Mouse (Mus musculus): ENCODE data around the gene Shc2. TPM values are rescaled to one million over a fixed set of nuclear protein-coding genes. Genes with fewer than 3 reads are reported as not detected.

Gene Shc2
- total and polyA plus RNA-seq, 3 experiments, result 1.9 to 2.9 (median 2.1) TPM

DNA sequence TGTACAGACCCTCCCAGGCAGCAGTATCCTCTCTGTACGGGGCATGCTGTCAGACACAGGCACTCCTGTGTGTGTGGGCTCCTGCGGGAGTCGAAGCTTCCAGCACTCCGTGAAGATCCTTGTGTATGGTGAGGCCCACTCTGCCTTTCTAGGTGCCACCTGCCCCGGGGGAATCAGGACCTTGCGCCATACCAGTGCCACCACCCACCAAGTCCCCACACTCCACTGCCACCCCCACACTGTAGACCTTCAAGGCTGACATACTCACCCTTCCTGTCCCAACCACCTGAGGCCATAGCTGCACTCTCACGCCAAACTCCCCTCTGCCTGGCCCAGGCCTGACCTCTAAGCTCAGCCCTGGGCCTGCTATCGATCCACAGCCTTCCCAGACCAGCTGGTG lies 27.3 kb upstream of the Shc2 start:
- no peaks in the 10 kb centered on the region for H3K27me3 ChIP-seq (ENCODE audit: control insufficient read depth, insufficient read depth, low read length)
- H3K79me2 ChIP-seq (replicated peaks; ENCODE audit: control insufficient read depth, insufficient read depth, low read length), result no peaks in the 10 kb centered on the region
- 83% methylated on average over 8 of the region's 8 CpGs for WGBS

DNA sequence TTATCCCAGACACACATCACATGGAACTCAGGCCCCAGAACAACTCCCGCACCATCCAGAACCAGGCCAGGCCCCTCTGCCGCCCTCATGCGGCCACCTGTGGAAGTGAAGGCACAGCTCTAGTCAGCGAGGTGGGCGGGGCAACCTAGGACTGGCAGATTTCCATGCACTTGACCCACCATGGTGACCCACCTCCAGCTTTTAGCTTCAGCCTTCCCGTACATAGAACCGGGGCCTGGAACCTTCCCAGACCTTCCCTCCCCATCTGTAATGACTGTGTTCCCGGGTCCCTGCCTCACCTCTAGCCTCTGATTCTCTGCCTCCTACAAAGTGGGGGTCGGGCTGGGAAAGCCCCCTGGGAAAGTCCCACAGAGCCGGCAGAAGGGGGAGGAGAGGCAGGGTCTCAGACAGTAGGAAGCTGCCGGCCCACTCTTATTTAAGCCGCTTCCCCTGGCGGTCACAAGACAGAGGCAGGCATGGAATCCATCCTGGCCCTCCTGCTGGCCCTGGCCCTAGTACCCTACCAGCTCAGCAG lies 26.5 kb upstream of the Shc2 start, which contains the start of gene Madcam1:
TSS of gene Madcam1 (plus strand) at position 429 of the 535 bp plus-strand sequence.
- no peaks in the 10 kb centered on the region for H3K27me3 ChIP-seq (ENCODE audit: control insufficient read depth, insufficient read depth, low read length)
- intact Hi-C loops (cut with DNase I), result loop anchor here (10.0 kb wide), 1 partner anchor 909 kb away; the partner anchor contains the start of gene Ccdc105
- no peak within 1 kb of the TSS for H3K4me3 ChIP-seq
- TF ChIP-seq POLR2A (IDR thresholded peaks at IDR 0.05; ENCODE audit: insufficient read depth, low read depth, low read length) (no peak), EP300 (IDR thresholded peaks at IDR 0.05; ENCODE audit: insufficient read depth, low read depth, low read length) (no peak), CTCF (IDR thresholded peaks at IDR 0.05) (peak; percentile 95)
- H3K79me2 ChIP-seq (replicated peaks; ENCODE audit: control insufficient read depth, insufficient read depth, low read length), result no peaks in the 10 kb centered on the region
- no peaks in the 10 kb centered on the region for H3K4me1 ChIP-seq (ENCODE audit: control insufficient read depth, insufficient read depth, low read length)
- no peak within 1 kb of the TSS for H3K27ac ChIP-seq
- no peak within 1 kb of the TSS for H3K9ac ChIP-seq (ENCODE audit: low read depth, low read length)
- peak; percentile 60 to 75 for DNase-seq
- 14% methylated on average over 13 of the region's 13 CpGs for WGBS
- no peaks in the 10 kb centered on the region for H3K36me3 ChIP-seq (ENCODE audit: control insufficient read depth, insufficient read depth, low read length)

More for the DNA sequence above, 27.3 kb upstream of the Shc2 start:
- no peak for DNase-seq
- H3K4me1 ChIP-seq (ENCODE audit: control insufficient read depth, insufficient read depth, low read length), result peaks cover under 1% of the 10 kb centered on the region; the same call in 1 of the 2 replicates
- H3K27ac ChIP-seq, result no peak overlapping the region
- no peaks in the 10 kb centered on the region for H3K36me3 ChIP-seq (ENCODE audit: control insufficient read depth, insufficient read depth, low read length)
- no peak overlapping the region for H3K4me3 ChIP-seq
- no peak overlapping the region for H3K9ac ChIP-seq (ENCODE audit: low read depth, low read length)
- TF ChIP-seq POLR2A (IDR thresholded peaks at IDR 0.05; ENCODE audit: insufficient read depth, low read depth, low read length), result no peak
- no peak for TF ChIP-seq EP300 (IDR thresholded peaks at IDR 0.05; ENCODE audit: insufficient read depth, low read depth, low read length)
- TF ChIP-seq CTCF (IDR thresholded peaks at IDR 0.05), result no peak
- intact Hi-C loops (cut with DNase I), result loop anchor here (10.0 kb wide), 1 partner anchor 910 kb away; the partner anchor contains the start of gene Ccdc105

DNA sequence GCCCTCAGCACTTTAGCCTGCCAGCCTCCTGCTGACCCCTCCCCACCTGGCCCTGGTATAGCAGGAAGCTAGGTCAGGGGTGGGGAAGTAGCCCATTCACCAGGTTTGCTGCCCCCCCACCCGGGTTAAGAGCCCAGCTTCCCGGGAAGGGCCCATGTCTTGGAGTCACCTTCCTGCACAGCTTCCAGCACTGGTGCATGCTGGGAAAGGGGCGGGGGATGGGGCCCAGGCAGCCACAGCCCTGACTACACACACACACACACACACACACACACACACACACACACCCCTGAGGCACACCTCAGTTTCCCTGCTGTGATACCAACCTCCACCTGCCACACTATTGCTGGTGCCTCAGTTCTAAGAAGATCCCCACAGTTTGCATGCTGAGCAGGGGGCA lies 24.1 kb upstream of the Shc2 start:
- H3K79me2 ChIP-seq (replicated peaks; ENCODE audit: control insufficient read depth, insufficient read depth, low read length), result no peaks in the 10 kb centered on the region
- no peaks in the 10 kb centered on the region for H3K27me3 ChIP-seq (ENCODE audit: control insufficient read depth, insufficient read depth, low read length)
- no peak overlapping the region for H3K27ac ChIP-seq
- DNase-seq, result no peak
- H3K4me1 ChIP-seq (ENCODE audit: control insufficient read depth, insufficient read depth, low read length), result no peaks in the 10 kb centered on the region
- no peak for TF ChIP-seq POLR2A (IDR thresholded peaks at IDR 0.05; ENCODE audit: insufficient read depth, low read depth, low read length)
- TF ChIP-seq EP300 (IDR thresholded peaks at IDR 0.05; ENCODE audit: insufficient read depth, low read depth, low read length), result no peak
- TF ChIP-seq CTCF (IDR thresholded peaks at IDR 0.05), result no peak
- intact Hi-C loops (cut with DNase I), result loop anchor here (10.0 kb wide), 1 partner anchor 907 kb away; the partner anchor contains the start of gene Ccdc105
- WGBS, result 41% methylated on average over 3 of the region's 3 CpGs
- H3K4me3 ChIP-seq, result no peak overlapping the region
- H3K9ac ChIP-seq (ENCODE audit: low read depth, low read length), result no peak overlapping the region
- no peaks in the 10 kb centered on the region for H3K36me3 ChIP-seq (ENCODE audit: control insufficient read depth, insufficient read depth, low read length)

DNA sequence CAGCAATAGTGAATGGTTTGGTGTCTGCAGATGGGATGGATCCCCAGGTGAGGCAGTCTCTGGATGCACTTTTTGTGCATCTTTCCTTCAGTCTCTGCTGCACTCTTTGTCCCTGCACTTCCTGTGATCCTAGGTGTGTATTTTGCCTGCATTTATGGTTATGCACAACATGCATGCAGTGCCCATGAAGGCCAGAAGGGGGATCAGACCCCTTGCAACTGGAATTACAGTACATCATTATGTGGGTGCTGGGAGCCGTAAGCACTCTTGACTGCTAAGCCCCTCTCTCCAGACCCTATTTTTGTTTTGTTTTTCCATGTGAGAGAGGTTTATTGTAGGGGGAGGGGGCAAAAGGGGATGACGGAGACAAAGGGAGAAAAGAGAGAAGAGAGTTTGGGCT lies 22.6 kb upstream of the Shc2 start:
- peak; percentile 40 for TF ChIP-seq CTCF (IDR thresholded peaks at IDR 0.05)
- TF ChIP-seq POLR2A (IDR thresholded peaks at IDR 0.05; ENCODE audit: insufficient read depth, low read depth, low read length), result no peak
- 85% methylated on average over 2 of the region's 2 CpGs for WGBS
- no peak for DNase-seq

DNA sequence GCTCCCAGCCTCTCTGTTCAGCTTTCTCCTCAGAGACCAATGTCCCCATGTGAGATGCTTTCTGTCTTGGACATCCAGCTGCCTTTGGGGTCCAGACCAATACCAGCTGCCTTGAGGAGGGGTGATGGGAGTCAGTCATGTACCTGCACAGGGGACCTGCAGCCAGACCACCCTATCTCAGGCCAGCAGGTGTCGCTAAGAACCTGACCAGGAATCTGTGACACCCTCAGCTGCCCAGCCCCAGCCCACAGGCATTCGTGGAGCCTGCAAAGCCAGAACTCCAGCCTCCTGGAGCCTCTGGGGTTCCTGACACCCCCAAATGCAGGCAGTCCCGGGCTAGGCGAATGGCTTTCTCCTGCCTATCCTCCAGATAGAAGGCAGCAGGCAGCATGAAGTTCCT lies 21.1 kb upstream of the Shc2 start:
- no peak for DNase-seq
- no peaks in the 10 kb centered on the region for H3K36me3 ChIP-seq (ENCODE audit: control insufficient read depth, insufficient read depth, low read length)
- H3K27ac ChIP-seq, result no peak overlapping the region
- WGBS, result 21% methylated on average over 4 of the region's 4 CpGs
- no peak overlapping the region for H3K9ac ChIP-seq (ENCODE audit: low read depth, low read length)
- no peaks in the 10 kb centered on the region for H3K4me1 ChIP-seq (ENCODE audit: control insufficient read depth, insufficient read depth, low read length)
- no peaks in the 10 kb centered on the region for H3K79me2 ChIP-seq (replicated peaks; ENCODE audit: control insufficient read depth, insufficient read depth, low read length)
- TF ChIP-seq CTCF (IDR thresholded peaks at IDR 0.05), result peak; percentile 37
- no peak for TF ChIP-seq EP300 (IDR thresholded peaks at IDR 0.05; ENCODE audit: insufficient read depth, low read depth, low read length)
- no peak overlapping the region for H3K4me3 ChIP-seq
- H3K27me3 ChIP-seq (ENCODE audit: control insufficient read depth, insufficient read depth, low read length), result peaks cover 2% of the 10 kb centered on the region; the same call in 1 of the 2 replicates
- intact Hi-C loops (cut with DNase I), result no loop called here

More for the DNA sequence above, 22.6 kb upstream of the Shc2 start:
- Histone ChIP-seq H3K4me1 (ENCODE audit: control insufficient read depth, insufficient read depth, low read length) (no peaks in the 10 kb centered on the region), H3K27ac (no peak overlapping the region), H3K27me3 (ENCODE audit: control insufficient read depth, insufficient read depth, low read length) (no peaks in the 10 kb centered on the region), H3K79me2 (replicated peaks; ENCODE audit: control insufficient read depth, insufficient read depth, low read length) (no peaks in the 10 kb centered on the region), H3K9ac (ENCODE audit: low read depth, low read length) (no peak overlapping the region), H3K4me3 (no peak overlapping the region), H3K36me3 (ENCODE audit: control insufficient read depth, insufficient read depth, low read length) (no peaks in the 10 kb centered on the region)
- intact Hi-C loops (cut with DNase I), result loop anchor here (10.0 kb wide), 1 partner anchor 905 kb away; the partner anchor contains the start of gene Ccdc105

DNA sequence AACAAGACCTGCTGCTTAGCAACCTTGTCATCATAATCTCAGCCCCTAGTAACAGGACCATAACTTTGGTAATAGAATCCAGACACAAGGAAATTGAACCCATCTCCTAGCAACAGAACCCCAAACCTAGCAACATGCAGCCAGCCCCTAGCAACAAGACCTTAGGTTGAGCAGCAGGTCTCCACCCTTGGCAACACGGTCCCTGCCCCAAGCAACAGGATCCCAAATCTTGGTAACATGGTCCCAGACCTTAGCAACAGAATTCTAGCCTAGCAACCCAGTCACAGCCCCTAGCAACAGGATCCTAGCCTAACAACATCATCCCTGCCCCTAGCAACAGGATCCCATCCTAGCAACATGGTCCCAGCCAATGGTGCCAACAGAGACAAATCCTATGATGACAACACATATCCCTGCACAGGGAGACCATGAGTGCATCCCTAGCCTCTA lies 17.3 kb upstream of the Shc2 start:
- H3K79me2 ChIP-seq (replicated peaks; ENCODE audit: control insufficient read depth, insufficient read depth, low read length), result no peaks in the 10 kb centered on the region
- WGBS, result 58% methylated on average over 1 of the region's 1 CpGs

More for the DNA sequence above, 17.3 kb upstream of the Shc2 start:
- H3K27ac ChIP-seq, result no peak overlapping the region
- intact Hi-C loops (cut with DNase I), result no loop called here
- H3K27me3 ChIP-seq (ENCODE audit: control insufficient read depth, insufficient read depth, low read length), result peaks cover 2% of the 10 kb centered on the region; the same call in 1 of the 2 replicates
- H3K4me1 ChIP-seq (ENCODE audit: control insufficient read depth, insufficient read depth, low read length), result no peaks in the 10 kb centered on the region
- no peak overlapping the region for H3K9ac ChIP-seq (ENCODE audit: low read depth, low read length)
- no peak for DNase-seq
- no peak overlapping the region for H3K4me3 ChIP-seq
- H3K36me3 ChIP-seq (ENCODE audit: control insufficient read depth, insufficient read depth, low read length), result no peaks in the 10 kb centered on the region
- TF ChIP-seq POLR2A (IDR thresholded peaks at IDR 0.05; ENCODE audit: insufficient read depth, low read depth, low read length) (no peak), EP300 (IDR thresholded peaks at IDR 0.05; ENCODE audit: insufficient read depth, low read depth, low read length) (no peak), CTCF (IDR thresholded peaks at IDR 0.05) (no peak)

Measured in heart, adult 2 months (tissue).